Mouse (Mus musculus) ES-CJ7 (cell line): ENCODE data around the gene Zfp296.

Experiments
- DNase-seq: peaks from one replicate; pipeline ENCODE4 v3.0.0; 2011; ENCODE audit warnings: low read depth, low spot score

The Zfp296 gene

GRCm38 (mm10) chr7:19561765-19562642 is 15.1 kb upstream of the Zfp296 start:
- DNase-seq: peak; percentile 95

- DNase-seq: peak; percentile 21
These were observed 14.3 kb upstream of the Zfp296 start, which contains the start of gene Ppp1r37 for GRCm38 (mm10) chr7:19562643-19563410. Ppp1r37 (minus strand) TSS chr7:19563076.

DNA sequence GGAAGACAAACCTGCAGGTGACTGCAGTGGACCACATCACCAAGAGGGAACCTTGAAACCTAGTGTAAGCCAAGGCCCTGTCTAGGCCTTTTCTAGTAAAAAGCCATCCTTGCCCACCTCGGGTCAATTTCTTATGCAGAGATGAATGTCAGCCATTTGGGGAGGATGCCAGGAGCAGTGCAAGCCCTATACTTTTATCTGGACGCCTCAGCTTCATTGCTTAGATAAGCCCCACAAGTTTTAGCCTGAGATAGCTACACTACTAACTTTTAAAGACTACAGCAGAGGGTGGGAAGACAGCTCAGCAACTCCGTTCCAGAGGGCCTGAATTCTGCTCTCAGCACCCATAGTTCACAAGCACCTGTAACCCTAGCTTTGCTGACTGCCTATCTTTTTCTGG is 13.2 kb upstream of the Zfp296 start:
- no peak for DNase-seq

- peak; percentile 69 for DNase-seq
These were observed 12.6 kb upstream of the Zfp296 start for GRCm38 (mm10) chr7:19564455-19564854.

- DNase-seq: no peak
These were observed 11.3 kb upstream of the Zfp296 start for GRCm38 (mm10) chr7:19565803-19566202.

DNA sequence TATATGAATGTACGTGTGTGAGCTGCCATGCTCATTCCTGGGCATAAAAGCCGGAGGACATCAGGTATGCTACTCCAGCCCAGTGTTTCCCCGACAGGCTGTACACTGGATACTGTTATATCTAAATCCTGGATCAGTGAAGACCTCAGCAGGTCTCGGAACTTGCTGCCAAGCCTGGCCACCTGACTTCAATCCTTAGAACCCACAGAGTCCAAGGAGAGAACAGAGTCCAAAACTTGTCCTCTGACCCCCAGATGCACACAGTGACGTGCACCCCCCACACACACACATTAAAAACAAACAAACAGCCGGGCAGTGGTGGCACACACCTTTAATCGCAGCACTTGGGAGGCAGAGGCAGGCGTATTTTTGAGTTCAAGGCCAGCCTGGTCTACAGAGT is 9.7 kb upstream of the Zfp296 start:
- no peak for DNase-seq

GRCm38 (mm10) chr7:19569647-19570046 is 7.4 kb upstream of the Zfp296 start:
- DNase-seq: peak; percentile 66

DNA sequence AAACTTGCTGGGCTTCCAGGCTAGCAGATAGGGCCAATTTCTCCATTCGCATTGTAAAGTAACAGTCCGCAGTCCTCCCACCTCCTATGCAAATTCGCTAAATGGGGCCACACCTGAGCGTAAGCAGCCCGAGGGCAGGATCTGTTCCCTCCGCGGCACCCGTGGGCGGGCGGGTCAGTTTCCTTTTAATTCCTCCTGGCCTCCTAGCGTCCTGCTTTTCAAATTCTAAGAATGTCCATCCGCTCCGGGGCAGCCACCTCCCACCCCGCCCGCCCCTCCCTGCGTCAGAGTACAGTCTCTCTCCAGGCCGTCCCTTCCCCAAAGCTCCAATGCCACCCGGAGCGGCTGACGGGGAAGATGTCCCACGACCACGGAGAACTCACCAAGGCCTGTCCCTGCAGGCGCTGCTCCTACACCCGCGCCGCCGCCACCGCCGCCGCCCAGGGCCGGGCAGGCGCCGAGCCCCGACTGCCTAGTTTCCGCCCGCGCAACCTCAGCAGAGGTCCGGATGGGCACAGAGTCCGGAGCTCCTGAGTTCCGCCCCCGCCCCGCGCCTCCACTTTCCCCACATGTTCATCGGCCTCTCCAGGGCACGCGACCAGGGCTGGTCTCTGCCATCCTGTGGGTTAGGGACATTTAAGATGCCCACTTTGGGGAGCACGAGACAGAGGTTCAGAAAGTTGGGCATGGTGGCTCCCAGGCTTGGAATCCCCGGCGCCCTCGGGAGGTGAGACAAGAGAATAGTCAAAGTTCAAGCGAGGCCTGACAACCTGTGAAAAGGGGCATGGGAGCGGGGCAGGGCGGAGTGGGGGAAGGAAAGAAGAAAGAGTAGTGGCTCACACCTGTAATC is 3.9 kb upstream of the Zfp296 start:
- peak; percentile 85 for DNase-seq

DNA sequence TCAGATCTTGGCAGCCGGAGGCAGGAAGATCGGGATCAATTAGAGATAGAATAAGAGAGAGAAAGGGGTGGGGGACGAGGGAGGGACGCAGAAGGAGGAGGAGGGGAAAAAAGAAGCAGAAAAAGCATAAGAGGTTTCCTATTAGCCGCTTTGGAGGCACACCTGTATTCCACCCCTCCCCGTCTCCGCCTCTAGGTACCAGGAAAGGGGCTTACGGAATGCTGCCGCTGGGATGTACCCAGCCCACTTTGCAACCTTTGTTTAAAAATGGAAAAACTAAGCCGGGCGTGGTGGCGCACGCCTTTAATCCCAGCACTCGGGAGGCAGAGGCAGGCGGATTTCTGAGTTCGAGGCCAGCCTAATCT is 3.3 kb upstream of the Zfp296 start:
- peak; percentile 92 for DNase-seq

DNA sequence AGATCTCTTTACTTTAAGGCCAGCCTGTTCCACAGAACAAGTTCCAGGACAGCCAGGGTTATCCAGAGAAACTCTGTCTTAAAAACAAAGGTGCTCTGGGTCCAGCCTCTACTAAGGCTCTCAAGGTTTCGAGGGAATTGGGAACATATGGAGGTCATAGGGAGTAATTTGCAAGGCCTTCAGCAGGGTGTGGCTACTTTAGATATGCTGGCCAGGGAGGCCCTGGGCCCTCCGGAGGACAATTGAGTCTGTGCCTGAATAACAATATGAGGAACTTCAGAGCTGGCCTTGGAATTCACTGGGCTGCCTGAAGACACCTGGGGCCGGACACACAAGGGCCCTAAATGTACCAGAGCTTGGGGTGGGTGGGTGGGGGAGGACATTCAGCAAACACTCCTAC is 1.5 kb upstream of the Zfp296 start:
- DNase-seq: no peak

- DNase-seq: no peak
These were observed 859 bp downstream of the Zfp296 start for GRCm38 (mm10) chr7:19577877-19578414.

DNA sequence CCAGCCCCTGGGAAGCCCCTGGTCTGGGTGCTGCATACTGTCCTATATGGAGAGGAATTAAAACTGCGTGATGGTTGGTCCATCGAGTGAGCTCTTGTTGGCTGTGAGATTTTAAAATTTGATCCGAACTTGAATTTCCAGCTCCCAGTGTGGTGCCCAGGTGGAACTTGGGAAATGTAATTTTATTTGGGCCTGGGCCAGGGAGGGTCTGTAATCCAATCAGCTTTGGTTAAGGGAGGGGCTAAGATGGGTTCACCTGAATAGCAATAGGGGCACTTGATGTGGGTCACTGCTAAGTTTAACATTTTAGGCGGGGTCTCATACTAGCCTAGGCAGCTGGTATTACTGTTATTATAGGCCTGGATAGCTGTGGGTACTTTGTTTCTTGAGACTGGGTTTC is 1.3 kb downstream of the Zfp296 start:
- DNase-seq: no peak

DNA sequence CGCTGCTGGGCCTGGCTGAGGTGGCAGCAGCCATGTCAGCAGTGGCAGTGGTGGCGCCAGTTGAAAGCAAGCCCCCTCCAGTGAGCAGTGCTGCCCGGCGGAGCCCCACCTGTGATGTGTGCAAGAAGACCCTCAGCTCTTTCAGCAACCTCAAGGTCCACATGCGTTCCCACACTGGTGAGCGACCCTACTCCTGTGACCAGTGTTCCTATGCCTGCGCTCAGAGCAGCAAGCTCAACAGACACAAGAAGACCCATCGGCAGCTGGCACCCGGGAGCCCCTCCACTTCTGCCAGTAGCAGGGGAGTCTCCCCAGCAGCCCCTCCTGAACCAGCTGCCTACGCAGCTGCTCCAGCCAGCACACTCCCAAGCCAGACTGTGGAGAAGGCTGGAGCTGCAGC is 2.7 kb downstream of the Zfp296 start:
- DNase-seq: no peak

DNA sequence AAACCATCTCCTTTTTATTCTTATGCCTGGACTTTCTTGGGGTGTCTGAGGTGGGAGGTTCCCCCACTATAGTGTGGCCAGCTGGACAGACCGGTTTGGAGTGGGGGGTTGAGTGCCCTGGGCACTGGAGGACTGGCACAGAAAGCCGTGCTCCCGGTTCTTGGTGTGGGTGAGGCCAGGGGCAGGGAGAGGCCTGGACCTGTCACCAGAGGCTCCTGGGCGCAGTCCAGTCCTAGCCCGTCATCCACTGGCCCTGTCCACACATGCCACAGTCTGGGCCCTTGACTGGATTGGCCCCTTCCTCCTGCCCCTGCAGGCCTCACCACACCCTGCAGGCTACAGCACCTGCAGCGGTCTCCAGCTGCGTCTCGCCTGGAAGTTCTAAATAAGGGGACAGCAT is 3.5 kb downstream of the Zfp296 start:
- DNase-seq: no peak

GRCm38 (mm10) chr7:19586269-19586668 is 9.2 kb downstream of the Zfp296 start:
- DNase-seq: no peak

DNA sequence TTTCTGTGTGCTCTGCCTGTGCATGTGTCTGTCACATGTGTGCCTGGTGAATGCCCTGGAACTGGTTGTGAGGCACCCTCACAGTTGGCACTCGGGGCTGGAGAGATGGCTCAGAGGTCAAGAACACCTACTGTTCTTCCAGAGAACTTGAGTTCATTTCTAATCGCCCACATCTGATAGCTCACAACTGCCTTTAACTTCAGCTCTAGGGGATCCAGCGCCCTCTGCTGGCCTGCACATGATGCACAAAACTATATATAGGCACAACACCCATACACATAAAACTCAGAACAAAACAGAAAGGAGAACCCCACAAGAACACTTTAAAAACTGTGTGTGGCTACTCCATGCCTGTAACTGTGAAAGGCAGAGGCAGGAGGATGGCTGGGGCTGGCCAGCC is 12.1 kb downstream of the Zfp296 start:
- peak; percentile 75 for DNase-seq

DNA sequence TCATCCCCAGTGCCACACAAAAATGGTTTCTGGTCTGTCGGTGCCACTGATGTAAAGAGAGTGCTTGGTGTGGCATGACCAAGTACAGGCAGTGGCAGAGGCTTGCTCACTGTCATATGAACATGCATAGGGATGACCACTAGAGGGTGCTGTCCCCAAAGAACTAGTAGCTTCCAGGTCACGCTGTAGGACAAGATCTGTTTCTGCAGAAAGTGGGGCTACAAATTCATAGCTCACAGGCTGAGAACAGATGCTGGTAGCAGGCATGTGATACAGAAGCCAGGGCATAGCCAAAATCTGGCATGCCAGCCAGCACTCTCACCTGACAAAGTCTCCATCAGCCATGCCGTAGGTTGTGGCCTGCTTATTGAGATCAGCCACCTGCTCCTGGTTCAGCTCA is 12.8 kb downstream of the Zfp296 start:
- DNase-seq: peak; percentile 84

- DNase-seq: no peak
These were observed 16.1 kb downstream of the Zfp296 start for GRCm38 (mm10) chr7:19593061-19593730.

DNA sequence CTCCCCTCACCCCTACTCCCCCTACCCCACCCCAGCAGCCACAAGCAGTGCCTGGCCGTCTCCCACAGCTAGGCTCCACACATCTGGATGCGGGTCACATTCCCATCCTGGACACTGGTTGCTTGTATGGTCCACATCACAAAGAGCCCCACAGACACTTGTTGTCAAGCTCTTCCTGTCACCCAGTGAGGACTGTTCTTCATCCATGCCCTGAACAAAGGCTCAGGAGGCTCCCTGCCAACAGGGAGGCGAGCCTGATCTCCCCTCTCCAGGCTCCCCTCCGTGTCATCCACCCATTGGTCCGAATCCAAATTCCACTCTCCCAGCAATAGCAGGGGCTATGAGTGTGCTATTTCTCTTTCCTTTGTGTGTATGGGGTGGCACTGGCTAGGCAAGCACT is 23.5 kb downstream of the Zfp296 start:
- DNase-seq: no peak

DNA sequence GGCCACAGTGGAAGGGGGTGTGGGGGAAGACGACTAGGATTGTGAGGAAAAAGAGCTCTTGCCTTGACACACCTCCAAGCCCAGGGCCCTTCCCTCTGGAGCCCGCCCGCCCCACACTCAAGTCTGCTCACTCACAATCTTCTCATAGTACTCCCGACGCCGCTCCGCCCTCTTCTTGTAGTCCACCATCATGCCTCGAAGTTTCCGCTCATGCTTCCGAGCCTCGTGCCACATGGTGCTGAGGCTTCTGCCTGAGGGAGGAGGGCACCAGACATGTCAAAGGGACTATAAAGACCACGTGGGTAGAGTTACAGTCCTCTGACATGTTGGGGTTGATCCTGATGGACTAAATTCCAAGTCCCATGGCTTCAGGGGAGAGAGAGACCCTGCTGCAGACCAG is 26.0 kb downstream of the Zfp296 start:
- DNase-seq: no peak
